Mouse (Mus musculus) small intestine, adult 2 months (tissue): ENCODE results near the gene Cables2.

Experiments
- CTCF ChIP-seq: fragments of 200-500 bp; IDR thresholded peaks from 2 replicates; pipeline ENCODE4 v1.5.1; 2012; ENCODE audit warnings: low read depth, mild to moderate bottlenecking, control low read depth, inconsistent platforms, low read length, moderate library complexity, mixed read lengths; ENCODE audit not compliant: insufficient replicate concordance, insufficient read length; ENCODE audit errors: extremely low read depth
- POLR2A ChIP-seq: fragments of 200-500 bp; IDR thresholded peaks from 2 replicates; pipeline ENCODE4 v1.6.1; 2012; ENCODE audit warnings: low read depth, mild to moderate bottlenecking, control low read depth, inconsistent platforms, low read length, moderate library complexity

DNA sequence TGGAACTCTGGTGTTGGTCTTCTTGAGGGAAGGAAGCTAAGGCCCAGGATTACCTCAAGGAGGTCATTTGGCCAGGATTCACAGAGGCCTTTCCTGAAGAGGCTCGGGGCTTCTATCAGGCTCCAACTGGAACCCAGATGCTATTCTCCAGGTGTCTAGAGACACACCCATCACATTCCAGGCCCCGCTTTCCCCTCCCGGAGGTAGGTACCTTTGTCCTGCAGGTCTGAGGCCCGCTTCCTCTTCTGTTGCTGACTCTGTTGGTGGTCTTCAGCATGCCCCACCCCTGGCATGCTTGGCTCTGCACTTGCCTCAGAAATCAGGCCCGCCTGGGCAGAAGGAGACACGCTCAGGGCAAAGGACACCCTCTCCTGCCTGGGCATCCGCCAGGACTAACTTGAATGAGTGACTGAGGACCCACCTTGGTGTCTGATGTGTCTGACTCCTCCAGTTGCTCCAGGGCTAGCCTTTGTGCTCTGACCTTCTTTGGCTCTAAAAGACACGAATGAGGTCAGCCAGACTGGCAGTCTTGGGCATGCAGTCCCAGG lies 4.6 kb upstream of the Cables2 start:
- TF ChIP-seq CTCF: no peak
- TF ChIP-seq POLR2A: no peak; the same call in 1 of the 2 replicates
